Mouse (Mus musculus) liver, embryonic 14.5 days (tissue): ENCODE measurements at regions not wholly inside any gene's neighbourhood (a gene's known extent, or its start where the extent isn't known, plus 50 kb on each side); places are given as distances from the start of the nearest gene placed in this dataset.

Source experiments
- CTCF ChIP-seq: IDR thresholded peaks from 2 replicates; pipeline ENCODE4 v1.5.1; 2016; ENCODE audit warnings: antibody characterized with exemption, low read depth, control low read depth
- EP300 ChIP-seq: IDR thresholded peaks from 2 replicates; pipeline ENCODE4 v1.6.1; 2016; ENCODE audit warnings: antibody characterized with exemption, low read depth

GRCm38 (mm10) chr3:70384235-70384634, 376.8 kb downstream of the Otol1 start:
- TF ChIP-seq CTCF: no peak
- no peak for TF ChIP-seq EP300
